8 mouse cellular contexts compared by ENCODE assay signal in the genomic region with DNA sequence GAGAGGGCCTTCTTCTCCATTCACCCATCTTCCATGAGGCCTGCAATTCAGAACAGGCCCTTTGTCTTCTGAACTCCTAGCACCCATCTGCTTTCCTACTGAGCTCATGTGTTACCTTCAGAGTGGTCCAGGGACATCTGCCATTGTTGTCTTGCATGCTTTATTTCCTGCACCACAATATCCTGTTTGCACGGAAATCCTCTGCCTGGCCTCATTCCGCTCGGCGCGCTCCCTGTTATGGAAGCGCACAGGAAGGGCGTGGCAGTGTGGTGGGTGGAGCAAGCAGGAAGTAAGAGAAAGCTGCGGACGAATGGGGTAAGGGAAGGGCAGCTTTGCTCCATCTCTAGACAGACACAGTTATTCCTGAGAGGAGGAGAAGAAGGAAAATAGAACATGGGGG. TPM values are rescaled to one million over a fixed set of nuclear protein-coding genes. Genes with fewer than 3 reads are reported as not detected.
DNase-seq lines count a peak whose midpoint lies in the region; ATAC-seq and TF ChIP-seq lines count a peak whose summit lies in the region.
"Had no signal": no experiment of that assay in that cellular context is flagged by ENCODE, and none has a peak within 500 bp of the region (broad histone marks: within the 10 kb centered on the region; RNA-seq: fewer than 3 reads in every experiment).

No protein-coding gene starts in this region.

- 82% methylated on average over 9 of the region's 9 CpGs for WGBS in heart, embryonic 11.5 days (ENCODE audit: insufficient replicate concordance)
- WGBS in stomach, postnatal 0 days, result 80% methylated on average over 9 of the region's 9 CpGs

- ATAC-seq in heart, embryonic 11.5 days (replicated peaks; ENCODE audit: insufficient number of reproducible peaks, low FRiP score, low TSS enrichment), result no peak
- no peak for ATAC-seq in stomach, postnatal 0 days (ENCODE audit: low FRiP score, low TSS enrichment)

- H3K4me3 ChIP-seq in heart, embryonic 11.5 days (ENCODE audit: low read depth, low read length), result no peak overlapping the region
- no peak overlapping the region for H3K4me3 ChIP-seq in stomach, postnatal 0 days (ENCODE audit: low read depth, low read length)

- no peak for TF ChIP-seq EP300 in stomach, postnatal 0 days (optimal IDR thresholded peaks at IDR 0.05)

- no peak overlapping the region for H3K9ac ChIP-seq in heart, embryonic 11.5 days (ENCODE audit: low read depth, low read length)
- no peak overlapping the region for H3K9ac ChIP-seq in stomach, postnatal 0 days (ENCODE audit: low read length)

- H3K27me3 ChIP-seq in heart, embryonic 11.5 days (ENCODE audit: control insufficient read depth, insufficient read depth, low read length), result no peaks in the 10 kb centered on the region
- H3K27me3 ChIP-seq in stomach, postnatal 0 days (ENCODE audit: control insufficient read depth, insufficient read depth, low read length), result no peaks in the 10 kb centered on the region

- no peak for TF ChIP-seq CTCF in stomach, postnatal 0 days (IDR thresholded peaks at IDR 0.05; ENCODE audit: low read depth)

- no peaks in the 10 kb centered on the region for H3K4me1 ChIP-seq in heart, embryonic 11.5 days (ENCODE audit: control insufficient read depth, insufficient read depth, low read length)
- no peaks in the 10 kb centered on the region for H3K4me1 ChIP-seq in stomach, postnatal 0 days (replicated peaks; ENCODE audit: control insufficient read depth, insufficient read depth)

- no peaks in the 10 kb centered on the region for H3K9me3 ChIP-seq in heart, embryonic 11.5 days (replicated peaks; ENCODE audit: control insufficient read depth, low read length)
- no peaks in the 10 kb centered on the region for H3K9me3 ChIP-seq in stomach, postnatal 0 days (ENCODE audit: control insufficient read depth, low read length)

- no peaks in the 10 kb centered on the region for H3K36me3 ChIP-seq in heart, embryonic 11.5 days (ENCODE audit: control insufficient read depth, insufficient read depth, low read length)
- no peaks in the 10 kb centered on the region for H3K36me3 ChIP-seq in stomach, postnatal 0 days (ENCODE audit: control insufficient read depth, insufficient read depth, low read length)

- DNase-seq in heart, adult 11 months, result peak; percentile 99
- DNase-seq in heart, adult 9 months (ENCODE audit: low spot score in 2 of 2), result peak; percentile 67 to 85
- peak; percentile 68 for DNase-seq in kidney, postnatal 10 days
- peak; percentile 51 for DNase-seq in lung, postnatal 25 days (ENCODE audit: low spot score)
- no peak for DNase-seq in stomach, postnatal 0 days (ENCODE audit: low spot score)
- DNase-seq in cerebellum, adult 9-11 months, result no peak
- DNase-seq: thymus, adult 18-20 months had no signal

- no peak overlapping the region for H3K4me2 ChIP-seq in heart, embryonic 11.5 days
- no peak overlapping the region for H3K4me2 ChIP-seq in stomach, postnatal 0 days (replicated peaks; ENCODE audit: low read depth)

- H3K27ac ChIP-seq in heart, embryonic 11.5 days (ENCODE audit: low read depth, low read length), result no peak overlapping the region
- no peak overlapping the region for H3K27ac ChIP-seq in stomach, postnatal 0 days (replicated peaks)

RNA-seq across cellular contexts. Expression of gene Lmcd1, which starts 14.1 kb away (rescaled TPM):
- polyA plus RNA-seq in heart, embryonic 11.5 days (2014; fragmentation: Nextera tagmentation; extraction: Ambion mirVana), result 36.7 and 37.5 TPM in 2 replicates
- 12.5 and 13.2 TPM in 2 replicates for polyA plus RNA-seq in stomach, postnatal 0 days (2015; fragmentation: Nextera tagmentation; extraction: Ambion mirVana)

Comparison
In these comparisons a context has a peak if more than half of its experiments do, and no peak if none do; other contexts are left out.
1. DNase-seq: peak in heart, adult 11 months (single experiment), heart, adult 9 months (2 of 2), kidney, postnatal 10 days (single experiment) and lung, postnatal 25 days (single experiment); none in stomach, postnatal 0 days (single experiment) and cerebellum, adult 9-11 months (single experiment).